14 mouse cellular contexts compared by ENCODE assay signal in the genomic region with DNA sequence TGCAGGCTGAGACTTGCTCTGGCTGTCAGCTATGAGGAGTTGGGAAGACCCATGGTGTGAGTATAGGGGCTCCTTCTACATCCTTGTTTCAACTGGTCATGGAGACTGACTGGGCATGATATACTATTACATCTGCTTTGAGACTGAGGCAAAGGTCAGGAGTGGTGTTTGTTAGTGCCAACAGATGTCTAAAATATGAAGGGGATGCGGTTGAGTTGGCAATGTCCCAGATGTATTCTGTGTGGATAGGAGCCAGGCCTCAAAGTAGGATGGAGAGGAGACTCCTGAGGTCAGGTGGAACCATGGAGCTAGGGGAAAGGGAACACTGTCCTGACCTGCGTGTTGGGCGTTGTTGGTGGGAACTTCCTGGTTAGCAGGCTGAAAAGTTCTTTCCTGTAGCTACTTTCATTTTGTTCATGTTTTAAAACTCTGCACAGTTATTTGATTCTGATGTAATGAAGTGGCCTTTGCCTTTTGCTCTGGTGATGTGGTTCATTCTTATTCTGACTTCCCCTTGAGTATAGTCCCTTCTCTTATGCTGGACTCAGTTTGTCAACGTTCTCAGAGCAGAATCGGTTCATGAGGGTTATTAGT. TPM values are rescaled to one million over a fixed set of nuclear protein-coding genes. Genes with fewer than 3 reads are reported as not detected.
DNase-seq lines count a peak whose midpoint lies in the region; ATAC-seq lines count a peak whose summit lies in the region.
"Had no signal": no experiment of that assay in that cellular context is flagged by ENCODE, and none has a peak within 500 bp of the region (broad histone marks: within the 10 kb centered on the region; RNA-seq: fewer than 3 reads in every experiment).

No protein-coding gene starts in this region.

- H3K4me3 ChIP-seq in hindbrain, embryonic 13.5 days: no peak overlapping the region
- H3K4me3 ChIP-seq in hindbrain, embryonic 11.5 days (ENCODE audit: low read depth, low read length): no peak overlapping the region
- H3K4me3 ChIP-seq in midbrain, embryonic 14.5 days (replicated peaks; ENCODE audit: low read depth, low read length): no peak overlapping the region
- H3K4me3 ChIP-seq in midbrain, embryonic 15.5 days: no peak overlapping the region
- no peak overlapping the region for H3K4me3 ChIP-seq in embryonic facial prominence, embryonic 13.5 days
- no peak overlapping the region for H3K4me3 ChIP-seq in stomach, embryonic 14.5 days (ENCODE audit: low read depth, low read length)

- ATAC-seq in hindbrain, embryonic 13.5 days (ENCODE audit: low FRiP score): no peak
- ATAC-seq in hindbrain, embryonic 11.5 days (ENCODE audit: low FRiP score): no peak
- no peak for ATAC-seq in midbrain, embryonic 14.5 days (ENCODE audit: low FRiP score, low TSS enrichment)
- ATAC-seq in midbrain, embryonic 15.5 days (replicated peaks): no peak
- ATAC-seq in embryonic facial prominence, embryonic 13.5 days (ENCODE audit: insufficient number of reproducible peaks, insufficient read depth, low FRiP score, low TSS enrichment, low read depth): no peak
- ATAC-seq in stomach, embryonic 14.5 days (ENCODE audit: insufficient number of reproducible peaks, insufficient read depth, low FRiP score, low read depth): no peak

- H3K9ac ChIP-seq in hindbrain, embryonic 13.5 days: no peak overlapping the region
- H3K9ac ChIP-seq in hindbrain, embryonic 11.5 days (ENCODE audit: low read depth, low read length): no peak overlapping the region
- H3K9ac ChIP-seq in midbrain, embryonic 14.5 days (replicated peaks; ENCODE audit: low read length): no peak overlapping the region
- H3K9ac ChIP-seq in midbrain, embryonic 15.5 days: no peak overlapping the region
- no peak overlapping the region for H3K9ac ChIP-seq in embryonic facial prominence, embryonic 13.5 days
- H3K9ac ChIP-seq in stomach, embryonic 14.5 days (replicated peaks; ENCODE audit: low read depth, low read length): no peak overlapping the region

- DNase-seq in hindbrain, embryonic 11.5 days (ENCODE audit: low spot score): no peak
- no peak for DNase-seq in midbrain, embryonic 14.5 days
- DNase-seq in left cerebral cortex, postnatal 14 days (ENCODE audit: low spot score in 2 of 2): no peak
- no peak for DNase-seq in testis, postnatal 14 days (ENCODE audit: low spot score)
- DNase-seq: adrenal gland, postnatal 36 days; cerebellum, adult 9-10 months; lung, postnatal 14 days; right cerebral cortex, postnatal 4 days; thymus, postnatal 25 days had no signal

- 91% methylated on average over 5 of the region's 5 CpGs for WGBS in hindbrain, embryonic 13.5 days
- 86% methylated on average over 5 of the region's 5 CpGs for WGBS in hindbrain, embryonic 11.5 days
- WGBS in midbrain, embryonic 14.5 days: 92% methylated on average over 5 of the region's 5 CpGs
- WGBS in midbrain, embryonic 15.5 days: 93% methylated on average over 5 of the region's 5 CpGs
- 86% methylated on average over 5 of the region's 5 CpGs for WGBS in embryonic facial prominence, embryonic 13.5 days
- 79% methylated on average over 5 of the region's 5 CpGs for WGBS in stomach, embryonic 14.5 days

- H3K27ac ChIP-seq in hindbrain, embryonic 13.5 days: 0 out of 2 replicates have a peak overlapping the region, but pooled peaks have one; percentile 71
- H3K27ac ChIP-seq in hindbrain, embryonic 11.5 days (ENCODE audit: low read depth, low read length): no peak overlapping the region
- 0 out of 2 replicates have a peak overlapping the region, but pooled peaks have one; percentile 52 for H3K27ac ChIP-seq in midbrain, embryonic 14.5 days (replicated peaks; ENCODE audit: low read depth, low read length)
- no peak overlapping the region for H3K27ac ChIP-seq in midbrain, embryonic 15.5 days
- 0 out of 2 replicates have a peak overlapping the region, but pooled peaks have one; percentile 64 for H3K27ac ChIP-seq in embryonic facial prominence, embryonic 13.5 days
- peak overlapping the region; percentile 59; the same call in 1 of the 2 replicates for H3K27ac ChIP-seq in stomach, embryonic 14.5 days (ENCODE audit: low read length)

- no peaks in the 10 kb centered on the region for H3K36me3 ChIP-seq in hindbrain, embryonic 13.5 days
- no peaks in the 10 kb centered on the region for H3K36me3 ChIP-seq in hindbrain, embryonic 11.5 days (ENCODE audit: control insufficient read depth, insufficient read depth, low read length)
- no peaks in the 10 kb centered on the region for H3K36me3 ChIP-seq in midbrain, embryonic 14.5 days (ENCODE audit: control insufficient read depth, insufficient read depth, low read length)
- H3K36me3 ChIP-seq in midbrain, embryonic 15.5 days (replicated peaks): no peaks in the 10 kb centered on the region
- 0 out of 2 replicates have a peak, but pooled peaks cover 7% of the 10 kb centered on the region for H3K36me3 ChIP-seq in embryonic facial prominence, embryonic 13.5 days
- no peaks in the 10 kb centered on the region for H3K36me3 ChIP-seq in stomach, embryonic 14.5 days (ENCODE audit: control insufficient read depth, insufficient read depth, low read length)

- no peaks in the 10 kb centered on the region for H3K27me3 ChIP-seq in hindbrain, embryonic 13.5 days
- H3K27me3 ChIP-seq in hindbrain, embryonic 11.5 days (ENCODE audit: control insufficient read depth, insufficient read depth, low read length): no peaks in the 10 kb centered on the region
- H3K27me3 ChIP-seq in midbrain, embryonic 14.5 days (ENCODE audit: control insufficient read depth, insufficient read depth, low read length): no peaks in the 10 kb centered on the region
- no peaks in the 10 kb centered on the region for H3K27me3 ChIP-seq in midbrain, embryonic 15.5 days (replicated peaks)
- no peaks in the 10 kb centered on the region for H3K27me3 ChIP-seq in embryonic facial prominence, embryonic 13.5 days
- no peaks in the 10 kb centered on the region for H3K27me3 ChIP-seq in stomach, embryonic 14.5 days (ENCODE audit: control insufficient read depth, insufficient read depth, low read length)

- no peak overlapping the region for H3K4me2 ChIP-seq in hindbrain, embryonic 13.5 days
- no peak overlapping the region for H3K4me2 ChIP-seq in hindbrain, embryonic 11.5 days (replicated peaks; ENCODE audit: low read depth, low read length)
- no peak overlapping the region for H3K4me2 ChIP-seq in midbrain, embryonic 14.5 days (ENCODE audit: low read length)
- no peak overlapping the region for H3K4me2 ChIP-seq in midbrain, embryonic 15.5 days
- H3K4me2 ChIP-seq in embryonic facial prominence, embryonic 13.5 days: no peak overlapping the region
- no peak overlapping the region for H3K4me2 ChIP-seq in stomach, embryonic 14.5 days (replicated peaks; ENCODE audit: low read depth, low read length)

- intact Hi-C loops in left cerebral cortex, postnatal 14 days (cut with DNase I): no loop called here

- peaks cover 43% of the 10 kb centered on the region for H3K4me1 ChIP-seq in hindbrain, embryonic 13.5 days (replicated peaks)
- H3K4me1 ChIP-seq in hindbrain, embryonic 11.5 days (replicated peaks; ENCODE audit: control insufficient read depth, insufficient read depth, low read length): peaks cover 5% of the 10 kb centered on the region
- peaks cover 19% of the 10 kb centered on the region for H3K4me1 ChIP-seq in midbrain, embryonic 14.5 days (ENCODE audit: control insufficient read depth, insufficient read depth, low read length)
- peaks cover 25% of the 10 kb centered on the region for H3K4me1 ChIP-seq in midbrain, embryonic 15.5 days
- peaks cover 37% of the 10 kb centered on the region for H3K4me1 ChIP-seq in embryonic facial prominence, embryonic 13.5 days
- H3K4me1 ChIP-seq in stomach, embryonic 14.5 days (ENCODE audit: control insufficient read depth, insufficient read depth, low read length): peaks cover 18% of the 10 kb centered on the region

- no peaks in the 10 kb centered on the region for H3K9me3 ChIP-seq in hindbrain, embryonic 13.5 days
- no peaks in the 10 kb centered on the region for H3K9me3 ChIP-seq in hindbrain, embryonic 11.5 days (ENCODE audit: control insufficient read depth, low read length)
- no peaks in the 10 kb centered on the region for H3K9me3 ChIP-seq in midbrain, embryonic 14.5 days (ENCODE audit: control insufficient read depth, low read length)
- no peaks in the 10 kb centered on the region for H3K9me3 ChIP-seq in midbrain, embryonic 15.5 days
- no peaks in the 10 kb centered on the region for H3K9me3 ChIP-seq in embryonic facial prominence, embryonic 13.5 days
- H3K9me3 ChIP-seq in stomach, embryonic 14.5 days (ENCODE audit: control insufficient read depth, low read depth, low read length): no peaks in the 10 kb centered on the region

RNA-seq across cellular contexts. Expression of gene Zfp750, which starts 32.2 kb away (rescaled TPM):
- polyA plus RNA-seq in hindbrain, embryonic 13.5 days (2015; fragmentation: Nextera tagmentation; extraction: Ambion mirVana): 0.44 and 0.71 TPM in 2 replicates
- polyA plus RNA-seq in hindbrain, embryonic 11.5 days (2014; fragmentation: Nextera tagmentation; extraction: Ambion mirVana): 0.46 and 0.79 TPM in 2 replicates
- polyA plus RNA-seq in midbrain, embryonic 14.5 days (2014; fragmentation: Nextera tagmentation; extraction: Ambion mirVana): 0.12 and 0.38 TPM in 2 replicates
- 0.51 and 0.84 TPM in 2 replicates for polyA plus RNA-seq in midbrain, embryonic 15.5 days (2015; fragmentation: Nextera tagmentation; extraction: Ambion mirVana)
- polyA plus RNA-seq in embryonic facial prominence, embryonic 13.5 days (2015; fragmentation: Nextera tagmentation; extraction: Ambion mirVana): 8.4 and 9.1 TPM in 2 replicates
- polyA plus RNA-seq in stomach, embryonic 14.5 days (2014; fragmentation: Nextera tagmentation; extraction: Ambion mirVana): 8.6 and 8.9 TPM in 2 replicates
- not detected for total RNA-seq in left cerebral cortex, postnatal 14 days (2021)
- total RNA-seq: hematopoietic stem cell, adult 5-6 weeks had no signal

Comparison
In these comparisons a context has a peak if more than half of its experiments do, and no peak if none do; other contexts are left out.
1. H3K27ac ChIP-seq: peak in hindbrain, embryonic 13.5 days (single experiment), midbrain, embryonic 14.5 days (single experiment), embryonic facial prominence, embryonic 13.5 days (single experiment) and stomach, embryonic 14.5 days (single experiment); none in hindbrain, embryonic 11.5 days (single experiment) and midbrain, embryonic 15.5 days (single experiment).